Mouse (Mus musculus): ENCODE measurements around the gene Cacng2.

Gene Cacng2

GRCm38 (mm10) chr15:78082149-78082548, 37.7 kb downstream of the Cacng2 start:
- DNase-seq (ENCODE audit: low spot score) = no peak

GRCm38 (mm10) chr15:78081384-78081783, 38.4 kb downstream of the Cacng2 start:
- no peak for DNase-seq (ENCODE audit: low spot score)

- DNase-seq (ENCODE audit: low spot score) = no peak
These were observed 39.5 kb downstream of the Cacng2 start for GRCm38 (mm10) chr15:78080326-78080725.

GRCm38 (mm10) chr15:78078776-78079628, 40.8 kb downstream of the Cacng2 start:
- DNase-seq (ENCODE audit: low spot score) = no peak

GRCm38 (mm10) chr15:78078206-78078605, 41.6 kb downstream of the Cacng2 start:
- no peak for DNase-seq (ENCODE audit: low spot score)

GRCm38 (mm10) chr15:78075921-78076320, 43.9 kb downstream of the Cacng2 start:
- DNase-seq (ENCODE audit: low spot score) = no peak

- DNase-seq (ENCODE audit: low spot score) = no peak
These were observed 46.7 kb downstream of the Cacng2 start for GRCm38 (mm10) chr15:78073109-78073508.

GRCm38 (mm10) chr15:78066475-78066874, 53.4 kb downstream of the Cacng2 start:
- peak; percentile 39 for DNase-seq (ENCODE audit: low spot score)

- DNase-seq (ENCODE audit: low spot score) = no peak
These were observed 54.3 kb downstream of the Cacng2 start for GRCm38 (mm10) chr15:78065541-78065940.

GRCm38 (mm10) chr15:78064340-78064739, 55.5 kb downstream of the Cacng2 start:
- DNase-seq (ENCODE audit: low spot score) = no peak

- DNase-seq (ENCODE audit: low spot score) = no peak
These were observed 57.4 kb downstream of the Cacng2 start for GRCm38 (mm10) chr15:78062467-78062866.

GRCm38 (mm10) chr15:78056930-78057329, 62.9 kb downstream of the Cacng2 start:
- no peak for DNase-seq (ENCODE audit: low spot score)

- DNase-seq (ENCODE audit: low spot score) = no peak
These were observed 69.1 kb downstream of the Cacng2 start for GRCm38 (mm10) chr15:78050682-78051081.

GRCm38 (mm10) chr15:78049933-78050332, 69.9 kb downstream of the Cacng2 start:
- no peak for DNase-seq (ENCODE audit: low spot score)

GRCm38 (mm10) chr15:78045842-78046241, 74.0 kb downstream of the Cacng2 start:
- no peak for DNase-seq (ENCODE audit: low spot score)

- DNase-seq (ENCODE audit: low spot score) = no peak
These were observed 74.5 kb downstream of the Cacng2 start for GRCm38 (mm10) chr15:78045314-78045713.

- no peak for DNase-seq (ENCODE audit: low spot score)
These were observed 75.0 kb downstream of the Cacng2 start for GRCm38 (mm10) chr15:78044826-78045225.

GRCm38 (mm10) chr15:78042706-78043105, 77.1 kb downstream of the Cacng2 start:
- DNase-seq (ENCODE audit: low spot score) = no peak

GRCm38 (mm10) chr15:78037626-78038025, 82.2 kb downstream of the Cacng2 start:
- DNase-seq (ENCODE audit: low spot score) = no peak

GRCm38 (mm10) chr15:78036586-78036985, 83.2 kb downstream of the Cacng2 start:
- no peak for DNase-seq (ENCODE audit: low spot score)

- DNase-seq (ENCODE audit: low spot score) = no peak
These were observed 89.9 kb downstream of the Cacng2 start for GRCm38 (mm10) chr15:78029938-78030337.

- DNase-seq (ENCODE audit: low spot score) = no peak
These were observed 93.3 kb downstream of the Cacng2 start for GRCm38 (mm10) chr15:78026521-78026920.

GRCm38 (mm10) chr15:78024211-78024610, 95.6 kb downstream of the Cacng2 start:
- DNase-seq (ENCODE audit: low spot score) = no peak

GRCm38 (mm10) chr15:78014046-78014445, 105.8 kb downstream of the Cacng2 start:
- DNase-seq (ENCODE audit: low spot score) = no peak

Measured in ovary, postnatal 10 days (tissue).